Mouse (Mus musculus): ENCODE results near the gene Cox6a2.

GRCm38 (mm10) chr7:128235481-128235880 lies 29.3 kb upstream of the Cox6a2 start:
- no peak for TF ChIP-seq CTCF (IDR thresholded peaks at IDR 0.05; ENCODE audit: insufficient read depth, low read length)
- TF ChIP-seq POLR2A (IDR thresholded peaks at IDR 0.05; ENCODE audit: borderline replicate concordance, extremely low read depth, low read depth, low read length) = no peak
